Mouse (Mus musculus) heart, adult 18-20 months (tissue): ENCODE results near the gene Angptl4. TPM values are rescaled to one million over a fixed set of nuclear protein-coding genes. Genes with fewer than 3 reads are reported as not detected.
"Not testable (repeated sequence)": the region's sequence is repeated elsewhere in the genome, so short reads cannot be mapped to it uniquely, and the experiment has no call there.

Experiments
- DNase-seq, 2 experiments: peaks; one replicate each; pipeline ENCODE4 v3.0.0; 2021 to 2022; ENCODE audit warnings: mixed read lengths in 1 of 2
- long read RNA-seq, 2 experiments: library from polyadenylated mRNA; stranded (forward); transcript quantifications; one replicate each; pipeline ENCODE4 v2.0.0; 2021
- total RNA-seq, 2 experiments: library from RNA; stranded (reverse); gene quantifications; 2 replicates each; pipeline ENCODE4 v1.2.3; 2021

The Angptl4 gene
- total RNA-seq: 10 to 100 TPM in 1 of 2 experiments, 1 to 10 TPM in 1; 5.5 to 12.2 TPM
- long read RNA-seq, experiment 1, transcript Angptl4-201 (7 exons, 3,308 nt): major isoform, 10 of 12 reads
- long read RNA-seq, experiment 1, partial matches to known transcripts: 2 of 12 reads
- long read RNA-seq, experiment 1, other reads (novel, unspliced or antisense): 0 of 12 reads
- long read RNA-seq, experiment 2, partial matches to known transcripts: 0 of 1 reads
- long read RNA-seq, experiment 2, other reads (novel, unspliced or antisense): 0 of 1 reads

GRCm38 (mm10) chr17:33781124-33781977 is at the start of gene Angptl4:
Gene Angptl4 (minus strand): TSS chr17:33781830.
- peak; percentile 86 to 91 for DNase-seq

GRCm38 (mm10) chr17:33829561-33829960 is 47.9 kb upstream of the Angptl4 start:
- DNase-seq: no peak

- peak; percentile 86 to 93 for DNase-seq
Measured at GRCm38 (mm10) chr17:33828892-33829291, 47.3 kb upstream of the Angptl4 start.

- DNase-seq: peak; percentile 79 to 86
Measured at GRCm38 (mm10) chr17:33826850-33827249, 45.2 kb upstream of the Angptl4 start.

GRCm38 (mm10) chr17:33825462-33825861 is 43.8 kb upstream of the Angptl4 start:
- DNase-seq: no peak

- DNase-seq: not testable (repeated sequence)
Measured at GRCm38 (mm10) chr17:33824997-33825330, 43.3 kb upstream of the Angptl4 start.

- peak; percentile 99 to 100 for DNase-seq
Measured at GRCm38 (mm10) chr17:33824084-33824996, 42.7 kb upstream of the Angptl4 start, which contains the start of the genes Rps28 and Ndufa7. Gene Rps28 (minus strand): TSS chr17:33824562. Gene Ndufa7 (plus strand): TSS chr17:33824572.

- DNase-seq: not testable (repeated sequence)
Measured at GRCm38 (mm10) chr17:33823171-33823570, 41.5 kb upstream of the Angptl4 start.

GRCm38 (mm10) chr17:33822436-33822959 is 40.9 kb upstream of the Angptl4 start:
- no peak for DNase-seq

- no peak for DNase-seq
Measured at GRCm38 (mm10) chr17:33817969-33818643, 36.5 kb upstream of the Angptl4 start.

GRCm38 (mm10) chr17:33817184-33817968 is 35.7 kb upstream of the Angptl4 start:
- peak; percentile 86 to 94 for DNase-seq

- peak in 1 of 2 experiments; percentile 39 for DNase-seq
Measured at GRCm38 (mm10) chr17:33816612-33817011, 35.0 kb upstream of the Angptl4 start.

GRCm38 (mm10) chr17:33815399-33815798 is 33.8 kb upstream of the Angptl4 start:
- DNase-seq: no peak

- DNase-seq: peak; percentile 72 to 91
Measured at GRCm38 (mm10) chr17:33812990-33813389, 31.4 kb upstream of the Angptl4 start.

GRCm38 (mm10) chr17:33812475-33812874 is 30.8 kb upstream of the Angptl4 start:
- peak in 1 of 2 experiments; percentile 77 for DNase-seq

GRCm38 (mm10) chr17:33811142-33811516 is 29.5 kb upstream of the Angptl4 start:
- no peak for DNase-seq

GRCm38 (mm10) chr17:33810334-33811141 is 28.9 kb upstream of the Angptl4 start, which contains the start of gene Kank3:
Gene Kank3 (plus strand): TSS chr17:33810519.
- peak; percentile 97 to 99 for DNase-seq

GRCm38 (mm10) chr17:33808192-33808591 is 26.6 kb upstream of the Angptl4 start:
- DNase-seq: no peak

- no peak for DNase-seq
Measured at GRCm38 (mm10) chr17:33807181-33807888, 25.7 kb upstream of the Angptl4 start.
